In the genomic region with DNA sequence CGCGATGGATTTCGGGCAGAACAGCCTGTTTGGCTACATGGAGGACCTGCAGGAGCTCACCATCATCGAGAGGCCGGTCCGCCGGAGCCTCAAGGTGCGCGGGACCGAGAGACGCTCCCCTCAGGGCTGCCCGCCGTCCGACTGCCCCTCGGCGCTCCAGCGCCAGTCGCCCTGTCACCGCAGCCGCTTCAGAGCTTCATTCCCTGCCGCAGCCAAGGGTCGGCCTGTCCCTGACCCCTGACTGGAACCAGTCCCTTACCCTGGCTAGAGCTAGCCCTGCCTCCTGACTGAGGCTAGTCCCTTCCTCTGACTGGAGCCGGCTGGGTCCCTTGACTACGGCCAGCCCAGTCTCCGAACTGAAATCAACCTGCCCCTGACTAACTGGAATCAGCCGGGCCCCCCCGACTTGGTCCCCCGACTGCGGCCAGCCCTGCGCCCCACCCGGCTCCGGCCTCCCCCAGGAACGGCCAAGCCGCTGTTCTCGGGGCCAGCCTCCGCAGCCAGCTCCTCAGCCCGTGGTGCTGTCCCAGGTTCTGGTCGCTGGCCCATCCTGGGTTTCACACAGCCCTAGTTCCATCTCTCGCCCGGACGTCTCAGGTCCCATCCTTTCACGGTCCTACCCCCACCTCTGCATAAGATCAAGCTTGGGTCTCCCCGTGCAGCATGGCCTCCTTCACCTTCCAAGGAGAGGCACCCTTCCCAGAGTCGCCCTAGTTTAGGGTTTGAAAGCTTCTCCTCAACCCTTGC, we compare ENCODE assay signal across 8 mouse cellular contexts. TPM values are rescaled to one million over a fixed set of nuclear protein-coding genes. Genes with fewer than 3 reads are reported as not detected.
DNase-seq lines count a peak whose midpoint lies in the region; ATAC-seq and TF ChIP-seq lines count a peak whose summit lies in the region.

No protein-coding gene starts in this region.

- H3K36me3 ChIP-seq in heart, postnatal 0 days (replicated peaks; ENCODE audit: control insufficient read depth, insufficient read depth, low read length), result no peaks in the 10 kb centered on the region
- no peaks in the 10 kb centered on the region for H3K36me3 ChIP-seq in limb, embryonic 12.5 days
- no peaks in the 10 kb centered on the region for H3K36me3 ChIP-seq in midbrain, embryonic 15.5 days (replicated peaks)

- no peak for TF ChIP-seq POLR2A in embryonic fibroblast, embryonic 13.5 days (IDR thresholded peaks at IDR 0.05; ENCODE audit: low read depth, low read length)

- H3K9ac ChIP-seq in heart, postnatal 0 days (replicated peaks; ENCODE audit: low read depth, low read length), result peak overlapping the region; percentile 52
- H3K9ac ChIP-seq in limb, embryonic 12.5 days (replicated peaks), result peak overlapping the region; percentile 75
- H3K9ac ChIP-seq in midbrain, embryonic 15.5 days, result peak overlapping the region; percentile 73

- H3K4me2 ChIP-seq in heart, postnatal 0 days (ENCODE audit: low read depth, low read length), result peak overlapping the region; percentile 99
- H3K4me2 ChIP-seq in limb, embryonic 12.5 days, result peak overlapping the region; percentile 94
- peak overlapping the region; percentile 90 for H3K4me2 ChIP-seq in midbrain, embryonic 15.5 days

- H3K27ac ChIP-seq in embryonic fibroblast, embryonic 13.5 days (ENCODE audit: insufficient read depth, low read length), result no peak overlapping the region
- H3K27ac ChIP-seq in heart, postnatal 0 days (ENCODE audit: low read depth), result no peak overlapping the region
- no peak overlapping the region for H3K27ac ChIP-seq in limb, embryonic 12.5 days
- peak overlapping the region; percentile 73 for H3K27ac ChIP-seq in midbrain, embryonic 15.5 days

- no peaks in the 10 kb centered on the region for H3K9me3 ChIP-seq in heart, postnatal 0 days (replicated peaks; ENCODE audit: control insufficient read depth, low read length)
- H3K9me3 ChIP-seq in limb, embryonic 12.5 days, result no peaks in the 10 kb centered on the region
- H3K9me3 ChIP-seq in midbrain, embryonic 15.5 days, result no peaks in the 10 kb centered on the region

- DNase-seq in kidney, adult 11 months, result peak; percentile 17
- DNase-seq in kidney, adult 9 months, result no peak
- DNase-seq in adrenal gland, adult 8-10 months, result peak; percentile 30
- DNase-seq in heart, postnatal 0 days (ENCODE audit: low spot score), result no peak
- peak; percentile 13 for DNase-seq in urinary bladder, postnatal 25 days (ENCODE audit: low spot score)

- under 1% methylated on average over 43 of the region's 44 CpGs for WGBS in heart, postnatal 0 days
- 1% methylated on average over 44 of the region's 44 CpGs for WGBS in limb, embryonic 12.5 days
- WGBS in midbrain, embryonic 15.5 days, result under 1% methylated on average over 44 of the region's 44 CpGs

- no peak for TF ChIP-seq EP300 in heart, postnatal 0 days (IDR thresholded peaks at IDR 0.05; ENCODE audit: low read depth)

- no peaks in the 10 kb centered on the region for H3K4me1 ChIP-seq in embryonic fibroblast, embryonic 13.5 days (ENCODE audit: control insufficient read depth, insufficient read depth, low read length)
- peaks cover 12% of the 10 kb centered on the region; the same call in 1 of the 2 replicates for H3K4me1 ChIP-seq in heart, postnatal 0 days (ENCODE audit: control insufficient read depth, insufficient read depth)
- peaks cover 7% of the 10 kb centered on the region; the same call in 1 of the 2 replicates for H3K4me1 ChIP-seq in limb, embryonic 12.5 days (replicated peaks)
- peaks cover 6% of the 10 kb centered on the region for H3K4me1 ChIP-seq in midbrain, embryonic 15.5 days

- peak overlapping the region; percentile 51 for H3K4me3 ChIP-seq in embryonic fibroblast, embryonic 13.5 days (ENCODE audit: insufficient read depth, low read length)
- peak overlapping the region; percentile 68 for H3K4me3 ChIP-seq in heart, postnatal 0 days (ENCODE audit: low read depth, low read length)
- peak overlapping the region; percentile 63 for H3K4me3 ChIP-seq in limb, embryonic 12.5 days (replicated peaks)
- H3K4me3 ChIP-seq in midbrain, embryonic 15.5 days, result peak overlapping the region; percentile 82

- H3K27me3 ChIP-seq in heart, postnatal 0 days (ENCODE audit: control insufficient read depth, insufficient read depth, low read length), result peaks cover 20% of the 10 kb centered on the region
- peaks cover 16% of the 10 kb centered on the region for H3K27me3 ChIP-seq in limb, embryonic 12.5 days
- no peaks in the 10 kb centered on the region for H3K27me3 ChIP-seq in midbrain, embryonic 15.5 days (replicated peaks)

- no peak for TF ChIP-seq CTCF in embryonic fibroblast, embryonic 13.5 days (IDR thresholded peaks at IDR 0.05; ENCODE audit: borderline replicate concordance, insufficient read depth, low read length)
- TF ChIP-seq CTCF in heart, postnatal 0 days (IDR thresholded peaks at IDR 0.05; ENCODE audit: low read depth), result no peak

- no peak for ATAC-seq in heart, postnatal 0 days (ENCODE audit: insufficient read depth, low read depth)
- ATAC-seq in limb, embryonic 12.5 days (ENCODE audit: insufficient number of reproducible peaks, insufficient read depth, low FRiP score, low TSS enrichment, low read depth), result peak; percentile 80
- peak; percentile 81 for ATAC-seq in midbrain, embryonic 15.5 days (replicated peaks)

RNA-seq across cellular contexts. Expression of a gene that starts 0.7 kb away (rescaled TPM):
- 10 to 100 TPM in 1 of 4 experiments, 1 to 10 TPM in 3; 4.0 to 11.1 (median 7.3) TPM for total RNA-seq in adrenal gland, adult 8-10 months (2022)
- polyA plus RNA-seq in embryonic fibroblast, embryonic 13.5 days (2011; ENCODE audit: insufficient read length, low read depth, missing spikeins), result 0.92 and 4.2 TPM in 2 replicates
- 1.1 TPM in 1 of 2 replicates, not detected in the other for total RNA-seq in heart, postnatal 0 days (2014; rRNA removed; ENCODE audit: low replicate concordance)
- polyA plus RNA-seq in heart, postnatal 0 days (2015; fragmentation: Nextera tagmentation; extraction: Ambion mirVana), result 0.05 and 0.12 TPM in 2 replicates
- polyA plus RNA-seq in limb, embryonic 12.5 days (2016; fragmentation: Nextera tagmentation; extraction: Ambion mirVana), result 1.9 and 2.1 TPM in 2 replicates
- polyA plus RNA-seq in midbrain, embryonic 15.5 days (2015; fragmentation: Nextera tagmentation; extraction: Ambion mirVana), result 2.7 and 2.9 TPM in 2 replicates

Comparison
In these comparisons a context has a peak if more than half of its experiments do, and no peak if none do; other contexts are left out.
1. DNase-seq: peak in kidney, adult 11 months (single experiment), adrenal gland, adult 8-10 months (single experiment) and urinary bladder, postnatal 25 days (single experiment); none in kidney, adult 9 months (single experiment) and heart, postnatal 0 days (single experiment).
2. Peak in every context shown above with its lines, with median percentiles within 50 percentile points of each other: H3K4me3 ChIP-seq, H3K4me2 ChIP-seq and H3K9ac ChIP-seq.